Mouse (Mus musculus) CH12.LX (cell line): ENCODE measurements around the gene Pcgf3. TPM values are rescaled to one million over a fixed set of nuclear protein-coding genes. Genes with fewer than 3 reads are reported as not detected.

ENCODE experiments used
- DNase-seq: peaks from one replicate; pipeline ENCODE4 v3.0.0-alpha.2; 2013; ENCODE audit errors: extremely low read depth
- H3K27ac ChIP-seq: 2 replicates; pipeline ENCODE4 v1.5.1; 2012; ENCODE audit warnings: low read depth, mild to moderate bottlenecking, control low read depth, moderate library complexity; ENCODE audit not compliant: insufficient read depth
- H3K27me3 ChIP-seq: replicated peaks from 2 replicates; pipeline ENCODE3; 2012; ENCODE audit warnings: inconsistent platforms
- H3K36me3 ChIP-seq, 2 experiments: replicated peaks in 1 of 2; 2 replicates each; pipeline versions ENCODE3 to v1.6.1; 2012; ENCODE audit warnings: inconsistent platforms in 1 of 2, low read length in 1 of 2, mild to moderate bottlenecking in 1 of 2, mixed read lengths in 1 of 2, moderate library complexity in 1 of 2; ENCODE audit not compliant: control insufficient read depth in 1 of 2, insufficient read depth in 1 of 2
- H3K4me1 ChIP-seq, 2 experiments: 2 replicates each; pipeline ENCODE4 v1.6.1; 2012; ENCODE audit warnings: inconsistent platforms in 1 of 2, moderate library complexity in 1 of 2; ENCODE audit not compliant: insufficient read depth in 2 of 2, control insufficient read depth in 1 of 2
- H3K4me2 ChIP-seq: 2 replicates; pipeline ENCODE4 v1.6.1; 2012; ENCODE audit warnings: low read depth, mild to moderate bottlenecking, control low read depth; ENCODE audit not compliant: poor library complexity, insufficient read depth, severe bottlenecking
- H3K4me3 ChIP-seq, 3 experiments: fragments of 150-350 bp in 1 of 3; sonication (generic) in 1 of 3; replicated peaks in 1 of 3; 2 replicates each; pipeline versions ENCODE3 to v1.5.1; 2011 to 2012; ENCODE audit warnings: low read depth in 2 of 3, low read length in 2 of 3, mild to moderate bottlenecking in 2 of 3, moderate library complexity in 2 of 3, control low read depth in 1 of 3, improper control_type of control experiment in 1 of 3, inconsistent platforms in 1 of 3, mixed read lengths in 1 of 3; ENCODE audit not compliant: poor library complexity in 1 of 3
- H3K79me2 ChIP-seq: replicated peaks from 2 replicates; pipeline ENCODE4 v1.6.1; 2012; ENCODE audit warnings: mild to moderate bottlenecking, moderate library complexity; ENCODE audit not compliant: control insufficient read depth, poor library complexity, insufficient read depth, severe bottlenecking; ENCODE audit errors: extremely low read depth
- H3K9ac ChIP-seq: 2 replicates; pipeline ENCODE4 v1.6.1; 2012; ENCODE audit warnings: low read depth, mild to moderate bottlenecking, control low read depth, moderate library complexity; ENCODE audit not compliant: insufficient read depth
- H3K9me3 ChIP-seq: replicated peaks from 2 replicates; pipeline ENCODE3; 2012; ENCODE audit warnings: low read length, inconsistent platforms, mixed read lengths
- BHLHE40 ChIP-seq: IDR thresholded peaks from 2 replicates; pipeline ENCODE4 v1.6.1; 2011; ENCODE audit warnings: mild to moderate bottlenecking, low read depth, low read length, improper control_type of control experiment
- CHD2 ChIP-seq: IDR thresholded peaks from 2 replicates; pipeline ENCODE4 v1.6.1; 2011; ENCODE audit warnings: low read length, improper control_type of control experiment
- E2F4 ChIP-seq: IDR thresholded peaks from 2 replicates; pipeline ENCODE4 v1.6.1; 2011; ENCODE audit warnings: low read depth, low read length, improper control_type of control experiment; ENCODE audit not compliant: insufficient replicate concordance
- ETS1 ChIP-seq: conservative IDR thresholded peaks from 2 replicates; pipeline ENCODE4 v1.6.1; 2012; ENCODE audit warnings: low read depth, mild to moderate bottlenecking, inconsistent platforms, low read length, improper control_type of control experiment, moderate library complexity
- GABPA ChIP-seq: IDR thresholded peaks from 2 replicates; pipeline ENCODE4 v1.6.1; 2012; ENCODE audit warnings: low read depth, low read length, improper control_type of control experiment, inconsistent platforms; ENCODE audit not compliant: insufficient replicate concordance
- HCFC1 ChIP-seq: IDR thresholded peaks from 2 replicates; pipeline ENCODE4 v1.6.1; 2012; ENCODE audit warnings: low read depth, mild to moderate bottlenecking, inconsistent platforms, low read length, improper control_type of control experiment
- JUN ChIP-seq: IDR thresholded peaks from 2 replicates; pipeline ENCODE4 v1.6.1; 2011; ENCODE audit warnings: low read depth, mild to moderate bottlenecking, low read length, improper control_type of control experiment, moderate library complexity; ENCODE audit not compliant: insufficient read depth
- KAT2A ChIP-seq: IDR thresholded peaks from 2 replicates; pipeline ENCODE4 v1.6.1; 2012; ENCODE audit warnings: low read length, improper control_type of control experiment, inconsistent platforms; ENCODE audit not compliant: insufficient replicate concordance
- MAZ ChIP-seq: IDR thresholded peaks from 2 replicates; pipeline ENCODE4 v1.6.1; 2012; ENCODE audit warnings: low read depth, mild to moderate bottlenecking, inconsistent platforms, low read length, improper control_type of control experiment, moderate library complexity
- MEF2A ChIP-seq: IDR thresholded peaks from 2 replicates; pipeline ENCODE4 v1.6.1; 2014; ENCODE audit warnings: low read depth, mild to moderate bottlenecking, inconsistent platforms, low read length, improper control_type of control experiment, borderline replicate concordance
- PAX5 ChIP-seq: IDR thresholded peaks from 2 replicates; pipeline ENCODE4 v1.6.1; 2012; ENCODE audit warnings: low read length, inconsistent platforms, mixed read lengths
- POLR2A ChIP-seq: IDR thresholded peaks from 2 replicates; pipeline ENCODE4 v1.6.1; 2011; ENCODE audit warnings: low read depth, mild to moderate bottlenecking, improper control_type of control experiment, low read length
- POLR2AphosphoS2 ChIP-seq: IDR thresholded peaks from 2 replicates; pipeline ENCODE4 v1.6.1; 2011; ENCODE audit warnings: low read depth, low read length, improper control_type of control experiment
- RCOR1 ChIP-seq: conservative IDR thresholded peaks from 2 replicates; pipeline ENCODE4 v1.6.1; 2012; ENCODE audit warnings: low read depth, mild to moderate bottlenecking, inconsistent platforms, low read length, improper control_type of control experiment
- TBP ChIP-seq: conservative IDR thresholded peaks from 2 replicates; pipeline ENCODE4 v1.6.1; 2011; ENCODE audit warnings: low read depth, low read length, improper control_type of control experiment
- USF1 ChIP-seq: IDR thresholded peaks from 2 replicates; pipeline ENCODE4 v1.6.1; 2014; ENCODE audit warnings: low read depth, mild to moderate bottlenecking, inconsistent platforms, low read length, improper control_type of control experiment
- USF2 ChIP-seq: conservative IDR thresholded peaks from 2 replicates; pipeline ENCODE4 v1.6.1; 2011; ENCODE audit warnings: low read depth, low read length, improper control_type of control experiment
- ZC3H11A ChIP-seq: IDR thresholded peaks from 2 replicates; pipeline ENCODE4 v1.6.1; 2012; ENCODE audit warnings: low read depth, mild to moderate bottlenecking, inconsistent platforms, low read length, improper control_type of control experiment
- ZKSCAN1 ChIP-seq: IDR thresholded peaks from 2 replicates; pipeline ENCODE4 v1.6.1; 2012; ENCODE audit warnings: low read depth, inconsistent platforms, low read length, improper control_type of control experiment, borderline replicate concordance
- dilution Hi-C: fragments of 300-500 bp; cut with MboI; formaldehyde crosslinking; loops from 2 replicates; pipeline ENCODE4 v1.14.3; 2020; ENCODE audit warnings: low sequenced_read_pairs; ENCODE audit not compliant: extremely low pct_unique_long_range_greater_than_20kb, extremely low pct_ligation_motif_present
- in situ Hi-C: fragments of 300-500 bp; cut with MboI; formaldehyde crosslinking; loops from 3 replicates; pipeline ENCODE4 v1.14.3; 2019; ENCODE audit warnings: low sequenced_read_pairs, low pct_ligation_motif_present, low pct_unique_long_range_greater_than_20kb, mixed read lengths
- polyA plus RNA-seq: library from polyadenylated mRNA; unstranded; fragments of >175 nt; gene quantifications from 2 replicates; pipeline ENCODE4 v1.2.1, GENCODE M21; 2012; ENCODE audit warnings: low read depth; ENCODE audit not compliant: insufficient read length
- total RNA-seq, 2 experiments: library from RNA; depleted of rRNA; stranded (reverse); fragments of 300-350 nt in 1 of 2; fragments of >200 nt in 1 of 2; gene quantifications; 2 replicates each; pipeline ENCODE4 v1.2.3; 2012 to 2014

Pcgf3 gene
- total and polyA plus RNA-seq, 3 experiments, result 5.5 to 18.8 (median 6.0) TPM

GRCm38 (mm10) chr5:108521016-108521415 lies 60.0 kb downstream of the Pcgf3 start:
- H3K4me3 ChIP-seq, result no peak overlapping the region
- no peaks in the 10 kb centered on the region for H3K36me3 ChIP-seq
- H3K4me1 ChIP-seq, result peaks cover 0 to 5% of the 10 kb centered on the region in 2 experiments; a peak in 2 of 4 replicates
- dilution Hi-C loops, result no loop called here
- no peak overlapping the region for H3K9ac ChIP-seq
- H3K27me3 ChIP-seq, result peaks cover 10% of the 10 kb centered on the region
- H3K27ac ChIP-seq, result no peak overlapping the region
- no peak for DNase-seq
- no peak overlapping the region for H3K4me2 ChIP-seq
- in situ Hi-C loops, result no loop called here
- TF ChIP-seq E2F4 (no peak), KAT2A (no peak), ZC3H11A (no peak), POLR2A (no peak), HCFC1 (no peak)
- H3K9me3 ChIP-seq, result no peaks in the 10 kb centered on the region
- no peaks in the 10 kb centered on the region for H3K79me2 ChIP-seq

GRCm38 (mm10) chr5:108521896-108522295 lies 60.9 kb downstream of the Pcgf3 start:
- H3K36me3 ChIP-seq, result no peaks in the 10 kb centered on the region
- no peaks in the 10 kb centered on the region for H3K79me2 ChIP-seq
- no peaks in the 10 kb centered on the region for H3K9me3 ChIP-seq
- H3K27ac ChIP-seq, result no peak overlapping the region
- H3K4me2 ChIP-seq, result no peak overlapping the region
- H3K9ac ChIP-seq, result no peak overlapping the region
- peaks cover 10% of the 10 kb centered on the region for H3K27me3 ChIP-seq
- no peak overlapping the region for H3K4me3 ChIP-seq
- dilution Hi-C loops (no loop called here), in situ Hi-C loops (no loop called here)
- no peak for DNase-seq
- TF ChIP-seq GABPA, result no peak
- no peak for TF ChIP-seq PAX5
- no peak for TF ChIP-seq MAZ
- TF ChIP-seq RCOR1, result no peak
- TF ChIP-seq USF2, result no peak
- TF ChIP-seq ZKSCAN1, result no peak
- TF ChIP-seq, all 38 proteins: peak for 0
- H3K4me1 ChIP-seq, result peaks cover 0 to 5% of the 10 kb centered on the region in 2 experiments; a peak in 2 of 4 replicates

GRCm38 (mm10) chr5:108522597-108522996 lies 61.6 kb downstream of the Pcgf3 start:
- dilution Hi-C loops, result no loop called here
- no peak for TF ChIP-seq PAX5
- no peak for TF ChIP-seq JUN
- no peak for TF ChIP-seq MEF2A
- TF ChIP-seq POLR2AphosphoS2, result no peak
- no peak for TF ChIP-seq CHD2
- TF ChIP-seq USF2, result no peak
- TF ChIP-seq BHLHE40, result no peak
- TF ChIP-seq TBP, result no peak
- no peak for TF ChIP-seq USF1
- no peak for TF ChIP-seq ETS1

More at GRCm38 (mm10) chr5:108522597-108522996, 61.6 kb downstream of the Pcgf3 start:
- Histone ChIP-seq H3K27ac (no peak overlapping the region), H3K9ac (no peak overlapping the region), H3K36me3 (no peaks in the 10 kb centered on the region), H3K4me1 (peaks cover 0 to 5% of the 10 kb centered on the region in 2 experiments; a peak in 2 of 4 replicates), H3K27me3 (peaks cover 10% of the 10 kb centered on the region), H3K9me3 (no peaks in the 10 kb centered on the region), H3K4me3 (no peak overlapping the region), H3K79me2 (no peaks in the 10 kb centered on the region), H3K4me2 (no peak overlapping the region)
- no peak for DNase-seq
- in situ Hi-C loops, result no loop called here
